Mouse (Mus musculus) midbrain, embryonic 10.5 days (tissue): ENCODE results near the gene Fam8a1. TPM values are rescaled to one million over a fixed set of nuclear protein-coding genes. Genes with fewer than 3 reads are reported as not detected.

Experiments
- DNase-seq: peaks from one replicate; pipeline ENCODE4 v3.0.0-alpha.2; 2017; ENCODE audit warnings: low spot score
- H3K27ac ChIP-seq: fragments of 300-500 bp; sonication (generic); replicated peaks from 2 replicates; pipeline ENCODE4 v1.5.1; 2016; ENCODE audit warnings: mild to moderate bottlenecking
- H3K27me3 ChIP-seq: fragments of 300-500 bp; sonication (generic); 2 replicates; pipeline ENCODE4 v1.6.1; 2016; ENCODE audit warnings: low read depth, mild to moderate bottlenecking; ENCODE audit not compliant: poor library complexity, severe bottlenecking
- H3K36me3 ChIP-seq: fragments of 300-500 bp; sonication (generic); 2 replicates; pipeline ENCODE4 v1.6.1; 2016; ENCODE audit warnings: mild to moderate bottlenecking, moderate library complexity
- H3K4me1 ChIP-seq: fragments of 300-500 bp; sonication (generic); 2 replicates; pipeline ENCODE4 v1.6.1; 2016
- H3K4me3 ChIP-seq: fragments of 300-500 bp; sonication (generic); 2 replicates; pipeline ENCODE4 v1.5.1; 2016; ENCODE audit warnings: mild to moderate bottlenecking, moderate library complexity
- H3K9me3 ChIP-seq: fragments of 300-500 bp; sonication (generic); replicated peaks from 2 replicates; pipeline ENCODE4 v1.6.1; 2016; ENCODE audit warnings: mild to moderate bottlenecking
- WGBS: fragments of 180-500 bp; shearing (Covaris S2); methylation state at CpG from one replicate; pipeline ENCODE4 v1.1.7; 2016; 5-methylcytosine and 5-hydroxymethylcytosine counted together
- polyA plus RNA-seq: library from polyadenylated mRNA; unstranded; fragments of >200 nt; fragmentation: Nextera tagmentation; extraction: Ambion mirVana; gene quantifications from 2 replicates; pipeline ENCODE4 v1.2.1, GENCODE M21; 2016

The Fam8a1 gene
- polyA plus RNA-seq, 1 experiment from 2014 or later: 8.5 TPM

DNA sequence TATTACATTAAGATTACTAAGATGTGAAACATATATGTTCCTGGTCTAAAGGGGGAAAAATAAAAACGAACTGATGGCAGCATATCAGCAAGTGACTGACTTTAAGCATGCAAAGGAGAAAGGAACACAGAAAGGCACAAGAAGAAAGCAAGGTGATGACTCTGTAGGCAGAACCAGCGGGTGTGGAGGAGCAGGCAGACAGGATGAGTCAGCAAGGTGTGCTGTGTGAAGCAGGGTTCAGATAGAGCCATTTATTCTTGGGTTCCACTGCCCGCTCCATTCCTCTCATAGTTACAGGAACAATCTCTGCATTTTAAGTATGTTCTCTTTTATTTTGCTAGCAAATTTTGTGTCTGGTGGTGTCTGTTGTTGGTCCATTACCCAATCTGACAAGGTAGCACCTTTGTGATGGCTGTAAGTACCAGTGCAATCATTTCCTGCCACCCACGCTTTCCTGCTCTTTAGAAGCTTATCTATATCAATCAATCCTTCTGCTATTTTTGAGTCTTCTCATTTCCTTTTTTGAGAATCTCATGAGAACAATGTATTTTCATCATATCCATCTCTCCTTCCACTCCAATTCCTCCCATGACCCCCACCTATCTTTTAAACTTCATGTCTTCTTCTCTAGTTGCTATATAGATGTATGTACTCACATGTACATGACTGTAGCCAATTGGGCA, 21.4 kb downstream of the Fam8a1 start:
- DNase-seq: no peak
- Histone ChIP-seq H3K27ac (no peak overlapping the region), H3K36me3 (peaks cover 98% of the 10 kb centered on the region), H3K27me3 (no peaks in the 10 kb centered on the region), H3K4me3 (no peak overlapping the region), H3K4me1 (no peaks in the 10 kb centered on the region), H3K9me3 (no peaks in the 10 kb centered on the region)
- WGBS: 91% methylated on average over 4 of the region's 4 CpGs

GRCm38 (mm10) chr13:46695296-46695908, 26.1 kb downstream of the Fam8a1 start:
- Histone ChIP-seq H3K9me3 (no peaks in the 10 kb centered on the region), H3K4me1 (no peaks in the 10 kb centered on the region), H3K27ac (no peak overlapping the region), H3K36me3 (peaks cover 97% of the 10 kb centered on the region), H3K4me3 (no peak overlapping the region), H3K27me3 (no peaks in the 10 kb centered on the region)
- no peak for DNase-seq
- 95% methylated on average over 1 of the region's 1 CpGs for WGBS

DNA sequence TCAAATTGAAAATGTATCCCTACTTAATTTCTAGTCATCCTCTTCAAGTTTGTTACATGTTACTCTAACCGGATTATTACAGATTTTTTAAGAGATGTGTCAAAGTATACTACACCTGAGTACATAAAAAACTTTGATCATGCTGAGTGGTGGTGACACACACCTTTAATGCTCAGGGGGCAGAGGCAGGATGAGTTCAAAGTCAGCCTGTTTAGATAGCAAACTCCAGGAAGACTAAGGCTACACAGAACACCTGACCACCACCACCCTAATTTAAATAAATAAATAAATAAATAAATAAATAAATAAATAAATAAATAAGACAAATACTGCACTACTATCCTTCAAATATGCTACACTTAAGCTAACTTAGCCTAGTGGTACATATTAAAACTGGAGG, 26.6 kb downstream of the Fam8a1 start:
- Histone ChIP-seq H3K4me3 (no peak overlapping the region), H3K36me3 (peaks cover 97% of the 10 kb centered on the region), H3K27ac (no peak overlapping the region), H3K9me3 (no peaks in the 10 kb centered on the region), H3K4me1 (no peaks in the 10 kb centered on the region), H3K27me3 (no peaks in the 10 kb centered on the region)
- DNase-seq: no peak
- 96% methylated on average over 1 of the region's 1 CpGs for WGBS

- H3K27me3 ChIP-seq: no peaks in the 10 kb centered on the region
- 86% methylated on average over 2 of the region's 2 CpGs for WGBS
- no peaks in the 10 kb centered on the region for H3K9me3 ChIP-seq
- H3K4me1 ChIP-seq: no peaks in the 10 kb centered on the region
- no peak overlapping the region for H3K4me3 ChIP-seq
- peaks cover 96% of the 10 kb centered on the region for H3K36me3 ChIP-seq
- H3K27ac ChIP-seq: no peak overlapping the region
- DNase-seq: no peak
These were observed 27.5 kb downstream of the Fam8a1 start for GRCm38 (mm10) chr13:46696788-46697187.

DNA sequence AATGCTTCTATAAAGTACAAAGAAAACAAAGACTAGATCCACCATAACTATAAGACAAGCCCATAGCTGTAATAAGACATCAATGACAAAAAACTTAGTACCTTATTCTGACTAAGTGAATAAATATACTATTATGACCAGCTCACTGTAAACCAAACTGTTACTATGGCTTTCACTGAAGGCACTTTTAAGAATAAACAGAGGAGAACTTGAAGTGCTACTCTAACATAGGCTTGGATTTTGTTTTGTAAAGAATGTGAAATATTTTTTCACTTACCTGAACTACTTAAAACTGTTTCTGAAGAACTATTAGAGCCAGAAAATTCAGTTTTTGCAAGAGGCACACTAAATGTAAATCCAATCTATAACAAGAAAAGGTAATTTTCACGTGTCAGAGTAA, 30.1 kb downstream of the Fam8a1 start:
- no peaks in the 10 kb centered on the region for H3K4me1 ChIP-seq
- H3K27me3 ChIP-seq: no peaks in the 10 kb centered on the region
- WGBS: 89% methylated on average over 1 of the region's 1 CpGs
- peaks cover 95% of the 10 kb centered on the region for H3K36me3 ChIP-seq
- H3K4me3 ChIP-seq: no peak overlapping the region
- no peak overlapping the region for H3K27ac ChIP-seq
- no peak for DNase-seq
- no peaks in the 10 kb centered on the region for H3K9me3 ChIP-seq

- no peak overlapping the region for H3K4me3 ChIP-seq
- H3K36me3 ChIP-seq: peaks cover 94% of the 10 kb centered on the region
- H3K4me1 ChIP-seq: no peaks in the 10 kb centered on the region
- no peak overlapping the region for H3K27ac ChIP-seq
- DNase-seq: no peak
- H3K27me3 ChIP-seq: no peaks in the 10 kb centered on the region
- WGBS: 95% methylated on average over 2 of the region's 2 CpGs
- no peaks in the 10 kb centered on the region for H3K9me3 ChIP-seq
These were observed 32.2 kb downstream of the Fam8a1 start for GRCm38 (mm10) chr13:46701486-46701885.

DNA sequence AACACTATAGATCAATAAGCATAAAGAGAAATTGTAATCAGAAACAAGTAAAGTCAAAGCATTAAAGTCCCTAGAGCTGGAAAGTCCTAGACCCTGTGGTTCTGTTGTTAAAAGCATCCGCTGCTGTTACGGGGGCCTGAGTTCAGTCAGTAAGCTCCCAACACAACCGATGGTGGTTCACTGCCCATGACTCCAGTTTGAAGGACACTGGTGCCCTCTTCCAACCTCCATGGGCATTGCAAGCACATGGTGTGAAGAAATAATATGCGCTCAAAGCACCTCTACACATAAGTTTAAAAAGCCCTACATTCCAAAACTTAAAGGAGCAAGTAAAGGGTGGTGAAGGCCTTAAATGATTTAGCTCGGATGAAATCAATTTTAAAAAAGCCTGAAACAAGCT, 33.8 kb downstream of the Fam8a1 start:
- WGBS: 81% methylated on average over 5 of the region's 5 CpGs
- Histone ChIP-seq H3K27ac (no peak overlapping the region), H3K4me3 (no peak overlapping the region), H3K36me3 (peaks cover 94% of the 10 kb centered on the region), H3K4me1 (no peaks in the 10 kb centered on the region), H3K9me3 (no peaks in the 10 kb centered on the region), H3K27me3 (no peaks in the 10 kb centered on the region)
- no peak for DNase-seq

- no peak for DNase-seq
- Histone ChIP-seq H3K27ac (no peak overlapping the region), H3K9me3 (no peaks in the 10 kb centered on the region), H3K27me3 (no peaks in the 10 kb centered on the region), H3K36me3 (peaks cover 85% of the 10 kb centered on the region), H3K4me1 (no peaks in the 10 kb centered on the region), H3K4me3 (no peak overlapping the region)
- 95% methylated on average over 5 of the region's 5 CpGs for WGBS
These were observed 44.2 kb downstream of the Fam8a1 start for GRCm38 (mm10) chr13:46713486-46713885.

- H3K9me3 ChIP-seq: no peaks in the 10 kb centered on the region
- no peak overlapping the region for H3K27ac ChIP-seq
- DNase-seq: no peak
- no peak overlapping the region for H3K4me3 ChIP-seq
- WGBS: 84% methylated on average over 3 of the region's 3 CpGs
- no peaks in the 10 kb centered on the region for H3K27me3 ChIP-seq
- H3K36me3 ChIP-seq: peaks cover 68% of the 10 kb centered on the region
- H3K4me1 ChIP-seq: no peaks in the 10 kb centered on the region
These were observed 46.8 kb downstream of the Fam8a1 start for GRCm38 (mm10) chr13:46715976-46716639.

- Histone ChIP-seq H3K36me3 (peaks cover 39% of the 10 kb centered on the region), H3K4me1 (no peaks in the 10 kb centered on the region), H3K4me3 (no peak overlapping the region), H3K9me3 (no peaks in the 10 kb centered on the region), H3K27ac (no peak overlapping the region), H3K27me3 (no peaks in the 10 kb centered on the region)
- 81% methylated on average over 5 of the region's 5 CpGs for WGBS
- DNase-seq: no peak
These were observed 49.6 kb downstream of the Fam8a1 start for GRCm38 (mm10) chr13:46718893-46719400.

DNA sequence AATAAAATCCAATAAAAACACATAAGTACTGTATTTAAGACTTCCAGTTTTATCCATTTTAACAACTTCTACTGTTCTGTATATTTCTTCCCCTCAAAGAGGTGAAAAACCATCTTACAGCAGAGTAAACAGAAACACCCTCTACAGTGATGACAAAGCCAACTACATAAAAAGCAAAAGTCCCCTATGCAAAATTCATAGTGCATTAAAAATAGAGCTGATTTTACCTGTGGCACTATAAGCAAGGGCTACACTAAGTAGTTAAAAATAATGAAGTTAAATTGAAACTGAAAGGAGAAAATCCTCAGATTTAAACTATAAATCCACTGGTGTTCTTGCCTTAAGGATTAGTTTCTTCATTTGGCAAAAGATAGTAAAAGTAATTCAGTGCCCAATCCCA, 51.7 kb downstream of the Fam8a1 start:
- no peak for DNase-seq
- no peak overlapping the region for H3K27ac ChIP-seq
- H3K36me3 ChIP-seq: peaks cover 21% of the 10 kb centered on the region
- H3K9me3 ChIP-seq: no peaks in the 10 kb centered on the region
- H3K4me1 ChIP-seq: peaks cover 18% of the 10 kb centered on the region
- H3K4me3 ChIP-seq: no peak overlapping the region
- no peaks in the 10 kb centered on the region for H3K27me3 ChIP-seq

- DNase-seq: no peak
- H3K9me3 ChIP-seq: no peaks in the 10 kb centered on the region
- no peak overlapping the region for H3K4me3 ChIP-seq
- no peaks in the 10 kb centered on the region for H3K27me3 ChIP-seq
- peaks cover 8% of the 10 kb centered on the region; the same call in 1 of the 2 replicates for H3K36me3 ChIP-seq
- H3K27ac ChIP-seq: no peak overlapping the region
- H3K4me1 ChIP-seq: peaks cover 27% of the 10 kb centered on the region
These were observed 55.0 kb downstream of the Fam8a1 start for GRCm38 (mm10) chr13:46724371-46724770.

DNA sequence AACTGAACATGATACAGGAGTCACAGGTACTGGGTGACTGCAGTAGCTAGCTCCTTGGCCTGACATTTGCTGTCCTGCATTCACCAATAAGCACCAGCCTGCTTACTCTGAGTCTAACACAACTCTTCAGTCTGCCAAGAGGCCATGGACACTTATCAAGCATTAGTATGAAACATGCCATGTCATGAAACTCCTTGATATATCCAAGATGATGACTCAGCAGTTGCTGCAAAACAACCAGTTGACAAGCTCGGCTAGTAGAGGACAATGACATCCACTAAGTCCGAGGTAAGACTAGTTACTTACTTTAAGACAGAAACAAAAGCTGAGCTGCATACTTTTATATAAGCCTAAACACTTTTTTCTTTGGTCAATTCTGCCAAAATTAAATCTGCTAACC, 55.9 kb downstream of the Fam8a1 start:
- Histone ChIP-seq H3K4me1 (peaks cover 27% of the 10 kb centered on the region), H3K4me3 (peak overlapping the region; percentile 99), H3K9me3 (no peaks in the 10 kb centered on the region), H3K27ac (no peak overlapping the region), H3K36me3 (0 out of 2 replicates have a peak, but pooled peaks cover under 1% of the 10 kb centered on the region), H3K27me3 (no peaks in the 10 kb centered on the region)
- DNase-seq: no peak
- WGBS: 31% methylated on average over 2 of the region's 2 CpGs
